Mouse (Mus musculus) liver, postnatal 0 days (tissue): ENCODE data around the gene Rtbdn.

Source experiments
- CTCF ChIP-seq: sonication (generic); IDR thresholded peaks from 2 replicates; pipeline ENCODE4 v1.5.1; 2016; ENCODE audit warnings: antibody characterized with exemption, low read depth
- EP300 ChIP-seq: IDR thresholded peaks from 2 replicates; pipeline ENCODE4 v1.6.1; 2016; ENCODE audit warnings: antibody characterized with exemption, low read depth, mild to moderate bottlenecking

- TF ChIP-seq CTCF (no peak), EP300 (no peak)
Measured at GRCm38 (mm10) chr8:84970135-84970790, 23.5 kb downstream of the Rtbdn start.
